Mouse (Mus musculus) stomach, postnatal 0 days (tissue): Measurements from ENCODE around the gene Trak1. TPM values are rescaled to one million over a fixed set of nuclear protein-coding genes. Genes with fewer than 3 reads are reported as not detected.

ENCODE experiments used
- ATAC-seq: fragments of 200-750 bp; cut with Nextera tagmentation; 2 replicates; pipeline ENCODE4 v1.8.0; 2017; ENCODE audit not compliant: low FRiP score, low TSS enrichment
- DNase-seq: peaks from one replicate; pipeline ENCODE4 v3.0.0-alpha.2; 2016; ENCODE audit warnings: low spot score
- H3K27ac ChIP-seq: fragments of 300-500 bp; sonication (generic); replicated peaks from 2 replicates; pipeline ENCODE4 v1.5.1; 2014; ENCODE audit warnings: mild to moderate bottlenecking, control low read depth
- H3K27me3 ChIP-seq: fragments of 300-500 bp; sonication (generic); 2 replicates; pipeline ENCODE4 v1.6.1; 2014; ENCODE audit warnings: low read length; ENCODE audit not compliant: control insufficient read depth, insufficient read depth
- H3K36me3 ChIP-seq: fragments of 300-500 bp; sonication (generic); 2 replicates; pipeline ENCODE4 v1.6.1; 2014; ENCODE audit warnings: low read length, mixed read lengths; ENCODE audit not compliant: control insufficient read depth, insufficient read depth
- H3K4me1 ChIP-seq: fragments of 300-500 bp; sonication (generic); replicated peaks from 2 replicates; pipeline ENCODE4 v1.6.1; 2014; ENCODE audit warnings: antibody characterized with exemption; ENCODE audit not compliant: control insufficient read depth, insufficient read depth
- H3K4me2 ChIP-seq: fragments of 300-500 bp; sonication (generic); replicated peaks from 2 replicates; pipeline ENCODE4 v1.6.1; 2014; ENCODE audit warnings: low read depth, mild to moderate bottlenecking, control low read depth, moderate library complexity
- H3K4me3 ChIP-seq: fragments of 300-500 bp; sonication (generic); 2 replicates; pipeline ENCODE4 v1.5.1; 2014; ENCODE audit warnings: low read depth, low read length, control low read depth
- H3K9ac ChIP-seq: fragments of 300-500 bp; sonication (generic); 2 replicates; pipeline ENCODE4 v1.6.1; 2014; ENCODE audit warnings: mild to moderate bottlenecking, low read length, control low read depth, mixed read lengths
- H3K9me3 ChIP-seq: fragments of 300-500 bp; sonication (generic); 2 replicates; pipeline ENCODE4 v1.6.1; 2016; ENCODE audit warnings: low read length; ENCODE audit not compliant: control insufficient read depth
- CTCF ChIP-seq: IDR thresholded peaks from 2 replicates; pipeline ENCODE4 v1.5.1; 2016; ENCODE audit warnings: antibody characterized with exemption, low read depth, mild to moderate bottlenecking, moderate library complexity
- EP300 ChIP-seq: optimal IDR thresholded peaks from 2 replicates; pipeline ENCODE3; 2016; ENCODE audit warnings: antibody characterized with exemption
- WGBS: fragments of 180-500 bp; shearing (Covaris S2); extraction: QIAGEN DNeasy Blood & Tissue Kit; methylation state at CpG from one replicate; pipeline ENCODE4 v1.1.7; 2014; 5-methylcytosine and 5-hydroxymethylcytosine counted together
- polyA plus RNA-seq: library from polyadenylated mRNA; unstranded; fragments of >200 nt; fragmentation: Nextera tagmentation; extraction: Ambion mirVana; gene quantifications from 2 replicates; pipeline ENCODE4 v1.2.1, GENCODE M21; 2015

The Trak1 gene
- polyA plus RNA-seq, 1 experiment from 2014 or later = 24.0 TPM

DNA sequence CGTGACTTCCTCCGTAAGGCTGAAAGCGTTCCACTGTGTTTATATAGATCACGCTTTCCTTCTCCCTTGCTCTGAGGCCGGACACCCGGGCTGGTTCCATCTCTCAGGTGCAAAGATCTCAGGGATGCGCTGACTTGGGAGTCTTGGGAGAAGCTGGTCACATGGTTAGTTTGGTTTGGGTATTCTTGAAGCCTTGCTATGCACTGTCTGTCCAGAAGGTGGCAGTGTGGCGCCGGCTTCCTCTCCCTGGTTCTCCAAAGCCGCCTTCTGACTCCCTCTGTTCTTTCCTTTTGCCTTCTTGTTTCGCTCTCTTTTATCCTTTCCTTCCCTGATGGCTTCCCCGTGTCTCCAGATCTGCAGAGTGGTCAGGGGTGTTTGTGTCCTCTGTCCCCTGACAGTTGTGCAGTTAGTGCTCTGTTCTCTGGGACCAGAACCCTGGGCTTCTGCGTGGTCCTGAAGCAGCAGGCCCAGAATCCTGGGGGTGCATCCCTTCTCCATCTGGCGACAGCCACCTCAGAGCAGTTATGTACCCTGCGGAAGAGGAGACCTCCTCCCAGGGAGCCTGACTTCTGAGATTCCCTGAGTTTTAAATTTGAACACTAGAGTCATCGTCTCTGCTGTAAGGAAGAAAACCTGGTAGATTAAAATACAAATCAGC, 87.9 kb downstream of the Trak1 start:
- Histone ChIP-seq H3K9me3 (no peaks in the 10 kb centered on the region), H3K36me3 (0 out of 2 replicates have a peak, but pooled peaks cover 4% of the 10 kb centered on the region), H3K27me3 (no peaks in the 10 kb centered on the region), H3K4me3 (no peak overlapping the region), H3K9ac (no peak overlapping the region), H3K27ac (no peak overlapping the region), H3K4me1 (no peaks in the 10 kb centered on the region), H3K4me2 (0 out of 2 replicates have a peak overlapping the region, but pooled peaks have one; percentile 11)
- ATAC-seq (peak; percentile 14; the same call in 1 of the 2 replicates), DNase-seq (peak; percentile 86)
- 37% methylated on average over 16 of the region's 16 CpGs for WGBS
- TF ChIP-seq CTCF = peak; percentile 94
- no peak for TF ChIP-seq EP300

DNA sequence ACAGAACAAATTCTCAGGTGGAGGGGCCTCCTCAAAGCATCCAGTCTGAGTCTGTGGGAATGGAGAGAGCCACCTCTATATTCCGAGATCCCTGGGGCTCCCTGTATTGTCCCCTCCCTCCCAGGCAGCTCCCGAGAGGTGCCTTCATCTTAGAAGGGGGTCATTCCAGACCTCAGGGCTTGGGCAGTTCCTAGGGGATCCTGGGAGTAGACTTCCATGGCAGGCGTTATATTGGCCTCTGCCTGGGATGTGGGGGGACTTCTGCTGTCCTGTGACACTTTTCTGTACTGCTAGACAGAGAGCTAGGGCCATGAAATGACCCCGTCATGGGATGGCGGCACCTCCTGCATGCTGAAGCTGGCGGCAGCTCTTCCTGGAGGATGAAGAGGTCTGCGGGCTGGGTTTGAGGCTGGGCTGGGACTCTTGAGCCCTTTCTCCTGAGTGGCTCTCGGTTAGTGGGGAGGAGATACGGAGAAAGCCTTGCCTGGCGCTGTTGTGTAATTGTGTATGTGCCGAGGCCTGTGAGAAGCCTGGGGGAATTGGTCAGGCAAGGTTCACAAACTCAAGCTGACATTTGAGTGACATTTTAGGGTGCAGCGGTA, 88.5 kb downstream of the Trak1 start:
- no peaks in the 10 kb centered on the region for H3K4me1 ChIP-seq
- no peaks in the 10 kb centered on the region for H3K9me3 ChIP-seq
- H3K27ac ChIP-seq = no peak overlapping the region
- WGBS = 86% methylated on average over 12 of the region's 12 CpGs
- no peaks in the 10 kb centered on the region for H3K27me3 ChIP-seq
- no peak overlapping the region for H3K4me3 ChIP-seq
- ATAC-seq = no peak
- 0 out of 2 replicates have a peak, but pooled peaks cover 4% of the 10 kb centered on the region for H3K36me3 ChIP-seq
- no peak for DNase-seq
- H3K4me2 ChIP-seq = no peak overlapping the region
- no peak overlapping the region for H3K9ac ChIP-seq
- TF ChIP-seq CTCF = no peak
- no peak for TF ChIP-seq EP300

DNA sequence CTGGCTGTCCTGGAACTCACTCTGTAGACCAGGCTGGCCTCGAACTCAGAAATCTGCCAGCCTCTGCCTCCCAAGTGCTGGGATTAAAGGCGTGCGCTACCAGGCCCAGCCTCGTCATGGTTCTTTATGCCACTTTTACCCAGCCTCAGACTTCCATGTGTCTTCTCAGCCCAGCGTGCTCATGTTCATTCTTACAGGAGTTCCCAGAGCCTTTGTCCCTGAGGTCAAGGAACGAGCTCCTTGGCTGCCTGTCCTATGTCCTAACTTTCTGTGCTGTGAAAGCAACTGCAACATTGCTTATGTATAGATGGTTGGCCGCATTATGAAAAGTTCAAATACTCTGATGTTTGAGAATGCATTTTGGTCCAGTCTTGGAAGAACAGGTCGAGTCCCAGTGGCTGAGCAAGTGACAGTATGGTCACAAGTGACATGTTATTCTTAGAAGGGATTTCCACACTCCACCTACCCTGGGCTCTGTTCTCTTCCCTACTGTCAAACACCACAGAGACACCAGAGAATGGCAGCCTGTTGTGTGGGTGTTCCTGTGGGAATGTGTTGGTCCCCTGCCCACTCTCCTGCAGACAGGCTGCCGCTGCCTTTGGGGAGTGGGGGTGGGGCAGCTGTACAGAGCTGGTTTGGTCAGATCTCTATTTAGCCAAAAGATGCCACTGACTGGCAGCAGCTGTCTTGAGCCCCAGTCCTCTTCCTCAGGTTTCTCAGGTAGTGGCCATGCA, 90.4 kb downstream of the Trak1 start:
- H3K4me3 ChIP-seq = no peak overlapping the region
- ATAC-seq (no peak), DNase-seq (no peak)
- TF ChIP-seq EP300 (no peak), CTCF (no peak)
- H3K36me3 ChIP-seq = 0 out of 2 replicates have a peak, but pooled peaks cover 4% of the 10 kb centered on the region
- H3K9me3 ChIP-seq = no peaks in the 10 kb centered on the region
- H3K27ac ChIP-seq = no peak overlapping the region
- H3K4me1 ChIP-seq = no peaks in the 10 kb centered on the region
- H3K9ac ChIP-seq = 0 out of 2 replicates have a peak overlapping the region, but pooled peaks have one; percentile 18
- 75% methylated on average over 9 of the region's 9 CpGs for WGBS
- no peak overlapping the region for H3K4me2 ChIP-seq
- no peaks in the 10 kb centered on the region for H3K27me3 ChIP-seq

DNA sequence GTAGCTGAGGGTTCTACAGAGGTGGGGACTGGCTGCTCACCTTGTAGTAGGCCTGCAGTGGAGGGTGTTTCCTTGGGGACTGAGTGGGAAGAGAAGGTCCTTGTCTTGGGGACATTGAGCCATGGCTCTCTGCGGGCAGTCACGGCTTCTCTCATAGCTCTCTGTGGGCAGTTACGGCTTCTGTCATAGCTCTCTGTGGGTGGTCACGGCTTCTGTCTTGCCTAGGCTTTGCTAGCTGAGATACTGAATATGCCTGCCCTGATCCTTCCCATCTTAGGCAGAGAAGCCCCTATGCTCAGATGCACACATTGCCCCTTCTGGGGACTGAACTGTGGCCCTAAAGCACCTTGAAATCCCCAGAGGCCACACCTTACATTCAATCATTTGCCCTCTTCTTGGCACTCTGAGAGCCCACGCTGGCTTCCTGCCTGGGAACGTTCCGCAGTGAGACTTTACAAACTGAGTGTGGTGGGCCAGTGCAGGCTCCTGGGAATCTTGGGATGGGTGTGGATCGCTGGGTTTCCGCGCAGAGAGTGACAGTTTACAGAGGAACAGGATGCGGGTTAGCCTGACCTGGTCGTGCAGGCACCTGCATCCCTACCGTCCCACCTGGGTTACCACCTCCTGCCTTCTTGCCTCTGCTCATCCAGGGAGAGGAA, 91.1 kb downstream of the Trak1 start:
- Histone ChIP-seq H3K27me3 (no peaks in the 10 kb centered on the region), H3K4me1 (no peaks in the 10 kb centered on the region), H3K27ac (no peak overlapping the region), H3K4me3 (no peak overlapping the region), H3K4me2 (no peak overlapping the region), H3K9me3 (no peaks in the 10 kb centered on the region), H3K9ac (0 out of 2 replicates have a peak overlapping the region, but pooled peaks have one; percentile 18), H3K36me3 (0 out of 2 replicates have a peak, but pooled peaks cover 4% of the 10 kb centered on the region)
- WGBS = 54% methylated on average over 12 of the region's 13 CpGs
- no peak for TF ChIP-seq EP300
- no peak for DNase-seq
- no peak for ATAC-seq

DNA sequence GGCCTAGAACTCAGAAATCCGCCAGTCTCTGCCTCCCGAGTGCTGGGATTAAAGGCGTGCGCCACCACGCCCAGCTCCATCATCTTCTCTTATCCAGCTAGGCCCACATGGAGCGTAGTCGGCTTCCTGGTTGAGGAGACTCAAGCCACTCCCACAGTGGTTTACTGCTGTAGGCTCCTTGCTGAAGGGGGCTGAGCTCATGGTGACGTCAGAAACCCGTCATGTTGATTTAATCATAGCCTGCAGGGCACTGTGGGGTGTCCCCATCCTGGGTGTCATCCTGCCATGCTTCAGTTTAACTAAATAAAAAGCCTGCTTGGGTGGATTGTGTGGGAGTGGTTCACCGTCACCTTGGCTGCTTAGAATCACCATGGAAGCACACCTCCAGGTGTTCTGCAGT, 92.0 kb downstream of the Trak1 start:
- Histone ChIP-seq H3K27ac (no peak overlapping the region), H3K36me3 (0 out of 2 replicates have a peak, but pooled peaks cover 4% of the 10 kb centered on the region), H3K4me3 (no peak overlapping the region), H3K4me1 (no peaks in the 10 kb centered on the region), H3K9me3 (no peaks in the 10 kb centered on the region), H3K4me2 (no peak overlapping the region), H3K9ac (no peak overlapping the region), H3K27me3 (no peaks in the 10 kb centered on the region)
- TF ChIP-seq EP300 (no peak), CTCF (no peak)
- 76% methylated on average over 10 of the region's 10 CpGs for WGBS
- DNase-seq = no peak
- no peak for ATAC-seq
